Mouse (Mus musculus) layer of hippocampus, adult 18-20 months (tissue): ENCODE results near the gene Leprot. TPM values are rescaled to one million over a fixed set of nuclear protein-coding genes. Genes with fewer than 3 reads are reported as not detected.

ENCODE experiments used
- total RNA-seq, 2 experiments: library from RNA; stranded (reverse); gene quantifications; 2 replicates each; pipeline ENCODE4 v1.2.3; 2021

The Leprot gene
- total RNA-seq, 2 experiments from 2014 or later: 27.1 to 29.5 TPM

Other genes with a start within 250 kb of the Leprot start
- 10 to 100 TPM; 84.1 to 87.1 TPM for gene Ak4, start 228.4 kb upstream of the Leprot start, total RNA-seq
- gene Dnajc6, start 151.1 kb upstream of the Leprot start, total RNA-seq: 100 to 1,000 TPM; 287 to 314 TPM
- gene Lepr, start 69.7 kb downstream of the Leprot start, total RNA-seq: 1 to 10 TPM; 1.7 to 2.4 TPM
- not detected for gene B020004J07Rik, start 196.3 kb downstream of the Leprot start, total RNA-seq
- not detected for gene C130073F10Rik, start 246.1 kb downstream of the Leprot start, total RNA-seq